In genomic region chr12:80184041-80184440, GRCm38 (mm10) we compare ENCODE assay signal across 26 mouse cellular contexts.
DNase-seq lines count a peak whose midpoint lies in the region; ATAC-seq and TF ChIP-seq lines count a peak whose summit lies in the region.
"Had no signal": no experiment of that assay in that cellular context is flagged by ENCODE, and none has a peak within 500 bp of the region (broad histone marks: within the 10 kb centered on the region; RNA-seq: fewer than 3 reads in every experiment).

No protein-coding gene starts in this region.

- POLR2A ChIA-PET in Patski (lab: Charles Lee), result no interaction called here

- no peak overlapping the region for H3K4me2 ChIP-seq in kidney, embryonic 15.5 days
- H3K4me2 ChIP-seq: forebrain, embryonic 13.5 days; heart, embryonic 13.5 days; hindbrain, embryonic 14.5 days had no signal

- DNase-seq in adrenal gland, postnatal 10 days, result peak; percentile 26
- DNase-seq in adrenal gland, postnatal 14 days, result no peak
- peak; percentile 74 for DNase-seq in kidney, adult 2 months
- DNase-seq in kidney, postnatal 4 days, result no peak
- peak; percentile 31 to 73 for DNase-seq in kidney, postnatal 25 days
- DNase-seq in Patski (ENCODE audit: low read depth, low spot score), result no peak
- DNase-seq: adrenal gland, postnatal 25 days; B cell, adult 2 months; cerebellum, adult 18-20 months; cerebellum, adult 9-10 months; cerebellum, postnatal 14 days; gastrocnemius, postnatal 10 days; gastrocnemius, postnatal 36 days; heart, adult 2 months; heart, postnatal 14 days; heart, postnatal 4 days had no signal

- CTCF ChIA-PET in Patski (lab: Charles Lee), result interaction anchor here (1.0 kb wide), 1 partner anchor 13 kb away, joined by 3 read pairs; no protein-coding TSS in a partner anchor

- no peak overlapping the region for H3K4me3 ChIP-seq in kidney, adult 2 months (ENCODE audit: insufficient read depth, low read depth, low read length)
- no peak overlapping the region for H3K4me3 ChIP-seq in kidney, embryonic 15.5 days (replicated peaks)
- H3K4me3 ChIP-seq: forebrain, embryonic 10.5 days; forebrain, embryonic 13.5 days; heart, adult 2 months; heart, embryonic 10.5 days; heart, embryonic 13.5 days had no signal

- H3K9ac ChIP-seq in kidney, embryonic 15.5 days, result no peak overlapping the region
- H3K9ac ChIP-seq: forebrain, embryonic 13.5 days; heart, embryonic 13.5 days; hindbrain, embryonic 14.5 days had no signal

- in situ Hi-C loops in Patski (cut with MboI; ENCODE audit: low pct_unique_long_range_greater_than_20kb), result no loop called here

- no peaks in the 10 kb centered on the region for H3K27me3 ChIP-seq in kidney, adult 2 months (replicated peaks; ENCODE audit: control insufficient read depth, insufficient read depth, low read length)
- no peaks in the 10 kb centered on the region for H3K27me3 ChIP-seq in kidney, embryonic 15.5 days
- no peaks in the 10 kb centered on the region for H3K27me3 ChIP-seq in Patski
- H3K27me3 ChIP-seq: forebrain, embryonic 13.5 days; heart, embryonic 13.5 days had no signal

- no peak for ATAC-seq in kidney, embryonic 15.5 days (replicated peaks; ENCODE audit: low FRiP score)
- ATAC-seq in Patski, result peak; percentile 26
- ATAC-seq in CD4-positive, CD25-positive, alpha-beta regulatory T cell, adult 4 months, result no peak
- ATAC-seq: activated CD4-positive, CD25-positive, alpha-beta regulatory T cell, adult 4 months; forebrain, embryonic 13.5 days; forebrain, embryonic 16.5 days; hindbrain, postnatal 0 days had no signal

- no peak overlapping the region for H3K27ac ChIP-seq in kidney, adult 2 months (ENCODE audit: insufficient read depth, low read depth, low read length)
- no peak overlapping the region for H3K27ac ChIP-seq in kidney, embryonic 15.5 days
- H3K27ac ChIP-seq: forebrain, embryonic 10.5 days; forebrain, embryonic 13.5 days; heart, adult 2 months; heart, embryonic 10.5 days; heart, embryonic 13.5 days; hindbrain, embryonic 14.5 days; hindbrain, postnatal 0 days had no signal

- TF ChIP-seq CTCF in kidney, adult 2 months (conservative IDR thresholded peaks at IDR 0.05; ENCODE audit: insufficient read depth, insufficient read length, low read depth, low read length), result no peak
- TF ChIP-seq CTCF in Patski (IDR thresholded peaks at IDR 0.05), result no peak

- 53% methylated on average over 5 of the region's 5 CpGs for WGBS in kidney, adult 2 months
- 72% methylated on average over 5 of the region's 5 CpGs for WGBS in kidney, embryonic 15.5 days

- no peaks in the 10 kb centered on the region for H3K9me3 ChIP-seq in kidney, embryonic 15.5 days (replicated peaks)
- H3K9me3 ChIP-seq: forebrain, embryonic 10.5 days; forebrain, embryonic 13.5 days; heart, embryonic 10.5 days; heart, embryonic 13.5 days had no signal

- no peaks in the 10 kb centered on the region for H3K36me3 ChIP-seq in kidney, adult 2 months (ENCODE audit: control insufficient read depth, insufficient read depth, low read length)
- peaks cover 97% of the 10 kb centered on the region for H3K36me3 ChIP-seq in kidney, embryonic 15.5 days

- no peak for TF ChIP-seq POLR2A in kidney, adult 2 months (IDR thresholded peaks at IDR 0.05; ENCODE audit: low read depth, low read length)

- H3K4me1 ChIP-seq in kidney, adult 2 months (ENCODE audit: control insufficient read depth, insufficient read depth, low read length), result no peaks in the 10 kb centered on the region
- H3K4me1 ChIP-seq in kidney, embryonic 15.5 days, result no peaks in the 10 kb centered on the region
- H3K4me1 ChIP-seq: forebrain, embryonic 10.5 days; forebrain, embryonic 13.5 days; heart, embryonic 10.5 days; heart, embryonic 13.5 days had no signal

Comparison
In these comparisons a context has a peak if more than half of its experiments do, and no peak if none do; other contexts are left out.
1. DNase-seq: peak in adrenal gland, postnatal 10 days (single experiment), kidney, adult 2 months (single experiment) and kidney, postnatal 25 days (2 of 2); none in adrenal gland, postnatal 14 days (single experiment), kidney, postnatal 4 days (0 of 2) and Patski (single experiment).